Mouse (Mus musculus) thymus, adult 2 months (tissue): Measurements from ENCODE around the gene Lrp11. TPM values are rescaled to one million over a fixed set of nuclear protein-coding genes. Genes with fewer than 3 reads are reported as not detected.

Experiments
- DNase-seq: peaks from one replicate; pipeline ENCODE4 v3.0.0; 2021
- H3K27ac ChIP-seq: fragments of 200-500 bp; 2 replicates; pipeline ENCODE4 v1.5.1; 2012; ENCODE audit warnings: low read length, control low read depth; ENCODE audit not compliant: control insufficient read depth, insufficient read depth
- H3K27me3 ChIP-seq: fragments of 200-500 bp; 2 replicates; pipeline ENCODE4 v1.6.1; 2012; ENCODE audit warnings: mild to moderate bottlenecking, low read length, moderate library complexity, mixed read lengths; ENCODE audit not compliant: control insufficient read depth, insufficient read depth
- H3K36me3 ChIP-seq: fragments of 200-500 bp; 2 replicates; pipeline ENCODE4 v1.6.1; 2012; ENCODE audit warnings: mild to moderate bottlenecking, low read length, moderate library complexity; ENCODE audit not compliant: control insufficient read depth, insufficient read depth
- H3K4me1 ChIP-seq: fragments of 200-500 bp; replicated peaks from 2 replicates; pipeline ENCODE4 v1.6.1; 2012; ENCODE audit warnings: low read length; ENCODE audit not compliant: control insufficient read depth, insufficient read depth
- H3K4me3 ChIP-seq: fragments of 200-500 bp; 2 replicates; pipeline ENCODE4 v1.5.1; 2012; ENCODE audit warnings: mild to moderate bottlenecking, low read length, control low read depth, moderate library complexity; ENCODE audit not compliant: control insufficient read depth, insufficient read depth
- CTCF ChIP-seq: fragments of 200-500 bp; IDR thresholded peaks from 2 replicates; pipeline ENCODE4 v1.5.1; 2012; ENCODE audit warnings: mild to moderate bottlenecking, control low read depth, low read length, moderate library complexity, borderline replicate concordance; ENCODE audit not compliant: control insufficient read depth, poor library complexity, insufficient read depth; ENCODE audit errors: extremely low read depth
- POLR2A ChIP-seq: fragments of 200-500 bp; IDR thresholded peaks from 2 replicates; pipeline ENCODE4 v1.6.1; 2012; ENCODE audit warnings: mild to moderate bottlenecking, low read length, control low read depth, moderate library complexity; ENCODE audit not compliant: control insufficient read depth, poor library complexity, insufficient read depth; ENCODE audit errors: extremely low read depth
- WGBS: fragments of 180-500 bp; shearing (Covaris S2); methylation state at CpG from one replicate; pipeline ENCODE4 v1.1.7; 2018; 5-methylcytosine and 5-hydroxymethylcytosine counted together
- polyA plus RNA-seq: library from polyadenylated mRNA; depleted of rRNA; stranded (reverse); fragments of >200 nt; gene quantifications from 2 replicates; pipeline ENCODE4 v1.2.3, GENCODE M21; 2012; rRNA removed

The Lrp11 gene
- polyA plus RNA-seq, 1 experiment = 5.0 TPM

DNA sequence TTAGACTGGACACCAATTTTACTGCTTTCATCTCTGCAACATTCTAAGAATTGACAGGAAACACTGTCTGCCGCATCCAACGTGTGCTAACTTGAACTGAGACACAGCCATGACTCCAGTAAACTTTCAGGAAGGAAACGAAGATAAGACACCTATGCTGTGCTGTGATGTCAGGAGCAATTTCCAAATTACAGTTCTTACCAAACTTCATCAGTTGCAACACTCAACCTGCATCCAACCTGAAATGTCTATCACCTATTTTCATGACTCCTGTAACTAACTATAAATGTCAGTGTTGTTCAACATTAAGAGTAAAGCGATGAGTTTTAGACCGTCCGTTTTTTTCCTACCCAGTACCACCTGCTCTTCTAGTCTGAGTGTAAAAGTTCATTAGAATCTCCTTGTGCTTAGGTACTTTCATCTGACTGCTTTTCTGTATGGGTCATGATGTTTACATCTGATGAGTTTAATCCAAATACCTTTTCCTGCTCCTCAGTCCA, 74.5 kb downstream of the Lrp11 start:
- H3K27ac ChIP-seq = no peak overlapping the region
- 40% methylated on average over 6 of the region's 6 CpGs for WGBS
- H3K4me3 ChIP-seq = no peak overlapping the region
- no peaks in the 10 kb centered on the region for H3K27me3 ChIP-seq
- no peaks in the 10 kb centered on the region; the same call in 1 of the 2 replicates for H3K4me1 ChIP-seq
- TF ChIP-seq CTCF (no peak), POLR2A (no peak)
- no peaks in the 10 kb centered on the region for H3K36me3 ChIP-seq
- DNase-seq = no peak

DNA sequence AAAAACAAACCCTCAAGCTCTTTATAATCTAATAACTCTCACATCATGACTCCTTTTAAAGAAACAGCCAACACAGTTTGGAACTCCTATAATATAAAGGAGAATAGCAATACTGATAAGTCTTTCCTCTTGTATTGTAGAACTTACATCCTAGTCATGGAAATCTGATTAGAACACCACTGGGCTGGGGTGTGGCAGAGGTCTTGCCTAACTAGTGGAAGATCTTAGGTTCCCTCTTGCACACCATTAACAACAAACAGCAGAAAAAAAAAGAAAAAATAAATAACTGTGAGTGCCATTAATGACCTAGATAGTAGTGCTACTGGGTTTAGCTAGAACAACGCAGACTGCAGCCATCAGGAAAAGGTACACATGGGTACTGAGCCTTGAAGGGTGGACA, 75.3 kb downstream of the Lrp11 start:
- Histone ChIP-seq H3K4me1 (no peaks in the 10 kb centered on the region; the same call in 1 of the 2 replicates), H3K36me3 (no peaks in the 10 kb centered on the region), H3K4me3 (no peak overlapping the region), H3K27ac (no peak overlapping the region), H3K27me3 (no peaks in the 10 kb centered on the region)
- WGBS = 96% methylated on average over 1 of the region's 1 CpGs
- no peak for TF ChIP-seq CTCF
- TF ChIP-seq POLR2A = no peak
- DNase-seq = no peak

GRCm38 (mm10) chr10:7667342-7667802, 77.8 kb downstream of the Lrp11 start, which contains the start of gene Nup43:
Gene Nup43 (plus strand): TSS chr10:7667503.
- H3K27me3 ChIP-seq = no peaks in the 10 kb centered on the region
- peak within 1 kb of the TSS; percentile 79 for H3K4me3 ChIP-seq
- no peaks in the 10 kb centered on the region; the same call in 1 of the 2 replicates for H3K4me1 ChIP-seq
- no peaks in the 10 kb centered on the region for H3K36me3 ChIP-seq
- peak; percentile 89 for DNase-seq
- WGBS = under 1% methylated on average over 24 of the region's 24 CpGs
- no peak within 1 kb of the TSS for H3K27ac ChIP-seq
- no peak for TF ChIP-seq CTCF
- 0 out of 2 replicates have a peak, but pooled peaks have one; percentile 37 for TF ChIP-seq POLR2A

GRCm38 (mm10) chr10:7673673-7674072, 84.1 kb downstream of the Lrp11 start:
- Histone ChIP-seq H3K27me3 (no peaks in the 10 kb centered on the region), H3K4me3 (no peak overlapping the region), H3K4me1 (no peaks in the 10 kb centered on the region), H3K36me3 (no peaks in the 10 kb centered on the region), H3K27ac (no peak overlapping the region)
- TF ChIP-seq CTCF (no peak), POLR2A (no peak)
- peak; percentile 53 for DNase-seq
- WGBS = 58% methylated on average over 1 of the region's 1 CpGs

Other genes starting within 250 kb of the Lrp11 start
- 8.4 and 9.5 TPM in 2 replicates for gene Ulbp1, start 116.2 kb upstream of the Lrp11 start, polyA plus RNA-seq
- 13.2 and 14.2 TPM in 2 replicates for gene Nup43, start 77.7 kb downstream of the Lrp11 start, polyA plus RNA-seq
- 35.5 and 35.6 TPM in 2 replicates for gene Pcmt1, start 91.3 kb downstream of the Lrp11 start, polyA plus RNA-seq
- gene Lats1, start 91.4 kb downstream of the Lrp11 start, polyA plus RNA-seq = 17.3 and 17.9 TPM in 2 replicates
- gene Katna1, start 136.2 kb downstream of the Lrp11 start, polyA plus RNA-seq = 5.4 and 8.0 TPM in 2 replicates
- gene Ginm1, start 203.0 kb downstream of the Lrp11 start, polyA plus RNA-seq = 20.2 and 23.7 TPM in 2 replicates
- gene Ppil4, start 203.1 kb downstream of the Lrp11 start, polyA plus RNA-seq = 11.4 and 13.4 TPM in 2 replicates
- 5.6 and 6.7 TPM in 2 replicates for gene Zc3h12d, start 242.7 kb downstream of the Lrp11 start, polyA plus RNA-seq